Mouse (Mus musculus): Measurements from ENCODE around the gene Gatad2b. TPM values are rescaled to one million over a fixed set of nuclear protein-coding genes. Genes with fewer than 3 reads are reported as not detected.
A peak's percentile ranks its signal among the peaks of the same experiment; 100 is the strongest.

Gene Gatad2b
- total RNA-seq, 2 experiments from 2014 or later: 47.2 to 52.9 TPM

- no peak for DNase-seq
- intact Hi-C loops (cut with DNase I): loop anchor here (1.0 to 5.0 kb wide), 3 partner anchors 81 to 153 kb away; partner anchors contain the start of genes Dennd4b and Gatad2b
Observed at GRCm38 (mm10) chr3:90372817-90373216, 79.8 kb downstream of the Gatad2b start.

- DNase-seq: peak; percentile 75 to 88
- intact Hi-C loops (cut with DNase I): loop anchor here (1.0 to 5.0 kb wide), 3 partner anchors 81 to 153 kb away; partner anchors contain the start of genes Dennd4b and Gatad2b
Observed at GRCm38 (mm10) chr3:90373432-90374028, 80.6 kb downstream of the Gatad2b start.

GRCm38 (mm10) chr3:90374368-90374767 lies 81.4 kb downstream of the Gatad2b start:
- no peak for DNase-seq
- intact Hi-C loops (cut with DNase I): loop anchor here (5.0 kb wide), 1 partner anchor 82 kb away; the partner anchor contains the start of gene Gatad2b

GRCm38 (mm10) chr3:90375562-90376246 lies 82.7 kb downstream of the Gatad2b start:
- intact Hi-C loops (cut with DNase I): no loop called here
- DNase-seq: no peak

GRCm38 (mm10) chr3:90376247-90376585 lies 83.2 kb downstream of the Gatad2b start:
- DNase-seq: no peak

GRCm38 (mm10) chr3:90378496-90378895 lies 85.5 kb downstream of the Gatad2b start:
- intact Hi-C loops (cut with DNase I): no loop called here
- no peak for DNase-seq

More at GRCm38 (mm10) chr3:90376247-90376585, 83.2 kb downstream of the Gatad2b start:
- intact Hi-C loops (cut with DNase I): no loop called here

GRCm38 (mm10) chr3:90381727-90382126 lies 88.7 kb downstream of the Gatad2b start:
- intact Hi-C loops (cut with DNase I): no loop called here
- no peak for DNase-seq

- intact Hi-C loops (cut with DNase I): no loop called here
Observed at GRCm38 (mm10) chr3:90383690-90384089, 90.7 kb downstream of the Gatad2b start.

GRCm38 (mm10) chr3:90384851-90385375 lies 91.9 kb downstream of the Gatad2b start:
- intact Hi-C loops (cut with DNase I): no loop called here
- DNase-seq: no peak

More at GRCm38 (mm10) chr3:90383690-90384089, 90.7 kb downstream of the Gatad2b start:
- DNase-seq: no peak

- intact Hi-C loops (cut with DNase I): no loop called here
- no peak for DNase-seq
Observed at GRCm38 (mm10) chr3:90386817-90387216, 93.8 kb downstream of the Gatad2b start.

GRCm38 (mm10) chr3:90387483-90387882 lies 94.5 kb downstream of the Gatad2b start:
- peak; percentile 22 to 40 for DNase-seq

GRCm38 (mm10) chr3:90388192-90388591 lies 95.2 kb downstream of the Gatad2b start:
- no peak for DNase-seq
- intact Hi-C loops (cut with DNase I): no loop called here

More at GRCm38 (mm10) chr3:90387483-90387882, 94.5 kb downstream of the Gatad2b start:
- intact Hi-C loops (cut with DNase I): no loop called here

GRCm38 (mm10) chr3:90388726-90389510 lies 95.9 kb downstream of the Gatad2b start:
- peak; percentile 42 to 54 for DNase-seq
- intact Hi-C loops (cut with DNase I): no loop called here

GRCm38 (mm10) chr3:90389511-90390490 lies 96.8 kb downstream of the Gatad2b start, which contains the start of gene Slc27a3:
Slc27a3 (minus strand) TSS chr3:90389938.
- DNase-seq: peak; percentile 59 to 62

GRCm38 (mm10) chr3:90391004-90391403 lies 98.0 kb downstream of the Gatad2b start:
- no peak for DNase-seq
- intact Hi-C loops (cut with DNase I): no loop called here

More at GRCm38 (mm10) chr3:90389511-90390490, 96.8 kb downstream of the Gatad2b start, which contains the start of gene Slc27a3:
- intact Hi-C loops (cut with DNase I): no loop called here

GRCm38 (mm10) chr3:90391941-90392340 lies 99.0 kb downstream of the Gatad2b start:
- intact Hi-C loops (cut with DNase I): no loop called here
- no peak for DNase-seq

GRCm38 (mm10) chr3:90392661-90393060 lies 99.7 kb downstream of the Gatad2b start:
- no peak for DNase-seq
- intact Hi-C loops (cut with DNase I): no loop called here

GRCm38 (mm10) chr3:90395629-90396028 lies 102.7 kb downstream of the Gatad2b start:
- no peak for DNase-seq
- intact Hi-C loops (cut with DNase I): no loop called here

- intact Hi-C loops (cut with DNase I): no loop called here
- no peak for DNase-seq
Observed at GRCm38 (mm10) chr3:90400993-90401392, 108.0 kb downstream of the Gatad2b start.
